Mouse (Mus musculus) cortical plate, adult 2 months (tissue): ENCODE results near the gene Tle3. TPM values are rescaled to one million over a fixed set of nuclear protein-coding genes. Genes with fewer than 3 reads are reported as not detected.
A peak's percentile ranks its signal among the peaks of the same experiment; 100 is the strongest.

Experiments
- H3K27ac ChIP-seq: fragments of 200-500 bp; 2 replicates; pipeline ENCODE4 v1.5.1; 2012; ENCODE audit warnings: low read length, control low read depth, inconsistent platforms; ENCODE audit not compliant: insufficient read depth
- H3K4me1 ChIP-seq: fragments of 200-500 bp; 2 replicates; pipeline ENCODE4 v1.6.1; 2011; ENCODE audit warnings: low read length; ENCODE audit not compliant: control insufficient read depth, insufficient read depth
- H3K4me3 ChIP-seq: fragments of 200-500 bp; 2 replicates; pipeline ENCODE4 v1.5.1; 2011; ENCODE audit warnings: mild to moderate bottlenecking, low read length, control low read depth; ENCODE audit not compliant: insufficient read depth
- CTCF ChIP-seq: fragments of 200-500 bp; IDR thresholded peaks from 2 replicates; pipeline ENCODE4 v1.5.1; 2011; ENCODE audit warnings: mild to moderate bottlenecking, control low read depth, low read length; ENCODE audit not compliant: insufficient read depth; ENCODE audit errors: extremely low read depth
- POLR2A ChIP-seq: fragments of 200-500 bp; IDR thresholded peaks from 2 replicates; pipeline ENCODE4 v1.6.1; 2011; ENCODE audit warnings: mild to moderate bottlenecking, low read length, control low read depth; ENCODE audit not compliant: insufficient read depth; ENCODE audit errors: extremely low read depth
- polyA plus RNA-seq: library from polyadenylated mRNA; depleted of rRNA; stranded (reverse); fragments of >200 nt; gene quantifications from 2 replicates; pipeline ENCODE4 v1.2.3, GENCODE M21; 2012

Tle3 gene
- polyA plus RNA-seq, 1 experiment, result 36.6 TPM

DNA sequence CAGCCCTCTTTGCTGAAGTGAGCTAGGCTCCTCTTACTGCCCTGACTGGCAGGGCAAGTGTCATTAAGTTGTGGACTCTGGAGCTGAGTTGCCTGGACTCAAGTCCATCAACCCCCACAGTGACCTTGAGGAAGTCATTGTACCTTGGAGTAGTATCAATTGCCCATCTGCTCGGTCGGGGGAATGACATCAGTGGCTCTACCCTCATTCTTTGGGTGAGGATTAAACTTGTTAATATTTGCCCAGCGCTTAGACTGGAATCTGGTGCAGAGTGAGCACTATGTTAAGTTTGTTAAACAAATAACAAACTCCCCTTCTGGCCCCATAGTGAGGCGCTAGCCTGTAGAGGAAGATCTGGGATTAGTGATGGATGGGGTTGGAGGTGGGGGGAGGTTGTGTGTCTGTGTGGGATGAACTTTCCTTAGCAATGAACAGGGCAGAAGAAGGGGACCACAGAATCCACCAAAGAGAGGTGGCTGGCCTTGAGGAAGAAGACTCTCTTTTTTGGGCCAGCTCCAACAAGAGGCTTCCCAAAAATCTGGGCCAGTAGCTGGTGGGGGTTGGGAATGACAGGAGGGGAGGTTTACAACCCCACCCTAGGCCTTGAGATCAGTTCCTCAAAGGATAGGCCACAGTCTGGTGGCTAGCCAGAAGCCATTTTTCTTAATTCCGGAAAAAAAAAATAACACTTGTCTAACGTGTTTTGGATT lies 4.2 kb upstream of the Tle3 start:
- TF ChIP-seq POLR2A, result no peak
- TF ChIP-seq CTCF, result no peak
- H3K27ac ChIP-seq, result no peak overlapping the region
- no peak overlapping the region for H3K4me3 ChIP-seq
- H3K4me1 ChIP-seq, result peaks cover 2% of the 10 kb centered on the region; the same call in 1 of the 2 replicates

- no peak overlapping the region for H3K27ac ChIP-seq
- TF ChIP-seq POLR2A (no peak), CTCF (no peak)
- peaks cover 2% of the 10 kb centered on the region; the same call in 1 of the 2 replicates for H3K4me1 ChIP-seq
- H3K4me3 ChIP-seq, result no peak overlapping the region
Observed at GRCm38 (mm10) chr9:61368567-61369240, 3.5 kb upstream of the Tle3 start.

- Histone ChIP-seq H3K4me3 (0 out of 2 replicates have a peak overlapping the region, but pooled peaks have one; percentile 4), H3K4me1 (peaks cover 2% of the 10 kb centered on the region; the same call in 1 of the 2 replicates), H3K27ac (no peak overlapping the region)
- TF ChIP-seq POLR2A (no peak), CTCF (no peak)
Observed at GRCm38 (mm10) chr9:61369316-61370273, 2.6 kb upstream of the Tle3 start.

- peak; percentile 81 for TF ChIP-seq POLR2A
- no peak for TF ChIP-seq CTCF
- Histone ChIP-seq H3K4me3 (peak overlapping the region; percentile 41), H3K27ac (peak overlapping the region; percentile 78), H3K4me1 (peaks cover 2% of the 10 kb centered on the region; the same call in 1 of the 2 replicates)
Observed at GRCm38 (mm10) chr9:61370454-61370888, 1.7 kb upstream of the Tle3 start.

- Histone ChIP-seq H3K27ac (peak overlapping the region; percentile 78), H3K4me3 (peak overlapping the region; percentile 41), H3K4me1 (peaks cover 2% of the 10 kb centered on the region; the same call in 1 of the 2 replicates)
- no peak for TF ChIP-seq CTCF
- TF ChIP-seq POLR2A, result no peak
Observed at GRCm38 (mm10) chr9:61370889-61371754, 1.0 kb upstream of the Tle3 start.

DNA sequence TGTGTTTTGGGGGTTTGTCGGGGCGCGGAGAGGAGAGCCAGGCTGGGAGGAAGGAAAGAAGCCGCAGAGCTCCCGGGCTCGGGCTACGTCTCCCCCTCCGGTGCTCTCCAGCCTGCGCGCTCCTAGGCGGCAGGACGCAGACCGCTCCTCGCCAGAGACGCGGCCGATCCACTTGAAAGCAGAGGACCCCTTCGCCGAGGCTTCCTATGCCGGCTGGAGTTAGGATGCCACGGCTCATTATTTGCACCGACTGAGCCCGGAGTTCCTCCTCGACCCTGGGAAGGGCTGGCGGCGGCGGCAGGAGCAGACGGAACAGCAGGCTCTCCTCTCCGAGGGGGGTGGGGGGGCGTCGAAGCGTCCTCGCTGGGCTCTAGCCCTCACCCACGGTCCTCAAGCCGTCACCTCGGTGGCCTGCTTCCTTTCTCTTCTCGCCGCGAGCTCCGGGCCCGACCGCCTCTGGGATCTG lies 377 bp downstream of the Tle3 start:
- peaks cover 3% of the 10 kb centered on the region; the same call in 1 of the 2 replicates for H3K4me1 ChIP-seq
- H3K4me3 ChIP-seq, result peak overlapping the region; percentile 69
- peak overlapping the region; percentile 25 for H3K27ac ChIP-seq
- TF ChIP-seq CTCF, result no peak
- TF ChIP-seq POLR2A, result no peak

DNA sequence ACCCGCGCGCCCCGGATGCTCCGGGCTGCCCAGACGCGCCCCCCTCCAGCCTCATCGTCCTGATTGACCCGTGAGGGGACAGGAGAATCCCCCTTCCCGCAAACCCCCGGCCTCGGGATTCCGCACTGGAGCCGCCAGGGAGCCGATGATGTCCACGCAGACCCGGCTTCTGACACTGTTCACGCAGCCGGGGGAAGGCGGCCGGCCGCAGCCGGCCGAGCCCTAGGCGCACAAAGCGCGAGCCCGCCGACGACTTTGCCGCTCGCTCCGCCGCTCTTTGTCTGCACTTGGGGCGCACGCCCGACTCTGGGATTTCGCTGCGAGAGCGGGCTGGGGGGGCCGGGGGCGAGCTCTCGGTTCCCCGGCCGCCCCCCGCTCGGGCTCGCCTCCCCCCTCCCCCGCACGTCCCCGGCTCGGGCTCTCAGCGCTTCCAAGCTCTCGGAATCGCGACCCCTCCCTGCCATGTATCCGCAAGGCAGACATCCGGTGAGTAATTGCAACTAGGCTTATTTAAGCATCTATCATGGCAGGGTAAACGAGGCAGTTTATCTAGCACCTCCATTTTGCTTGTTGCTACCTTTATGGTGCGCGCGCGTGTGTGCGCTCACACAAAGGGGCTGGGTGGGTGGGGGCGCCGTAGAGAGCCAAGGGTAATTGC lies 939 bp downstream of the Tle3 start:
- TF ChIP-seq POLR2A, result no peak
- TF ChIP-seq CTCF, result no peak
- Histone ChIP-seq H3K4me3 (peak overlapping the region; percentile 69), H3K27ac (peak overlapping the region; percentile 25), H3K4me1 (peaks cover 6% of the 10 kb centered on the region; the same call in 1 of the 2 replicates)

DNA sequence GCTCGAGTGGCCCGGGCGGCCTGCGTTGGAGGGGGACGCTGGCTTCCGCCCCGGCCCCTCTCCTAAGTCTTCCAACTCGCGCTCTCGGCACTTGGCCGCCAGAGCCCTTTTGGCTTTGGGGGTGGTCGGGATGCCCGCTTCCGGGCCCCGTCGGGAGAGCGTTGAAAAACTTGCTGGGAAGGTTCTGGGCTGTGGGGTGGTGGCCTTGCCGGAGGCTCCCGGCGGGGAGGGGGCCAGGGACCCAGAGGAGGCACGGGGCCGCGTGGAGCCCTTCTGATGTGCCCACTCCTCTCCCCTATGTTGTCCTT lies 1.4 kb downstream of the Tle3 start:
- no peak overlapping the region for H3K27ac ChIP-seq
- no peak for TF ChIP-seq CTCF
- no peak for TF ChIP-seq POLR2A
- peaks cover 6% of the 10 kb centered on the region; the same call in 1 of the 2 replicates for H3K4me1 ChIP-seq

More for the DNA sequence above, 1.4 kb downstream of the Tle3 start:
- H3K4me3 ChIP-seq, result peak overlapping the region; percentile 69
